Mouse (Mus musculus) cerebellum, adult (tissue): ENCODE data around the gene Brcc3.

Source experiments
- ATAC-seq: cut with Nextera tagmentation; 2 replicates; pipeline ENCODE4 v1.9.2; 2017; ENCODE audit warnings: mild to moderate bottlenecking, moderate library complexity, mixed read lengths; ENCODE audit not compliant: insufficient number of reproducible peaks, low FRiP score, low TSS enrichment

The Brcc3 gene

GRCm38 (mm10) chrX:75415936-75416785 lies at the start of gene Brcc3, which contains the start of the genes Cmc4 and Mtcp1:
Brcc3 (plus strand) TSS chrX:75416628.
Cmc4 (minus strand) TSS chrX:75416584.
Mtcp1 (minus strand) TSS chrX:75416588.
- peak; percentile 100 for ATAC-seq

DNA sequence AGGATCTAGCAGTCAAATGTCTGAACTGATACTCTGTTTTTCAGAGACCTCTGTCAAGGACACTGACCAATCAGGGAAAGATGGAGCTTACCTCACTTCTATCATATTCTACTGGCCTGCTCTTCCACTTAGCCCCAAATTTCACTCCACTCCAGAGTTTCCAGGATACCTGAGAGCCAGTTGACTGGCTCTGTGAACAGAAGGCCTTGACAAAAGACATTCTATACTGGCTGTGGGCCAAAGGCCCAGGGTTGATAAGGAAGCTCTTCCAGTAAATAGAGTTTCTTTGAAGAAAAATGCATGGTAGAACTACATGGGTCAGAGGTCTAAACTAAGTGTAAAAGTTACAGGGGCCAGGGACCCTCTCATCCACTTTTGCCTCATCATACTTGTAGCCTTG lies 46.2 kb upstream of the Brcc3 start:
- ATAC-seq: no peak

- no peak for ATAC-seq
Measured at GRCm38 (mm10) chrX:75372666-75373425, 43.6 kb upstream of the Brcc3 start.

- no peak for ATAC-seq
Measured at GRCm38 (mm10) chrX:75376815-75377214, 39.6 kb upstream of the Brcc3 start.

DNA sequence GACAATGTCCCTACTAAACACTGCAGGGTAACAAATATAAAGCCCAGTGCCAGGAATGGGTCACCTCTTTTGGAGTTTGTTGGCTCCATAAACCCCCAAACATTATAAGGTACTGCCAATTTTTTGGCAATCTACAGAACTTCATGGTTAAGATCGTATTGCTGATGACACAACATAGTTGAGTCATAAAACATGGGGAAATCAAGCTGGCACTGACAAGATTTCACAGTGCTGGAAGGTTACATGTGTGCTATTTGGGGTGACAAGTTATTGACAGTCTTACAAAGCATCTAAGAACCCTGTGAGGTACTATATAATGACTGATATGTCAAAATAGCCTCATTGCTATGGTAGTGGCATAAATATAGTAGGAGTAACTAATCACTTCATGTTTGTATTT lies 35.3 kb upstream of the Brcc3 start:
- no peak for ATAC-seq

DNA sequence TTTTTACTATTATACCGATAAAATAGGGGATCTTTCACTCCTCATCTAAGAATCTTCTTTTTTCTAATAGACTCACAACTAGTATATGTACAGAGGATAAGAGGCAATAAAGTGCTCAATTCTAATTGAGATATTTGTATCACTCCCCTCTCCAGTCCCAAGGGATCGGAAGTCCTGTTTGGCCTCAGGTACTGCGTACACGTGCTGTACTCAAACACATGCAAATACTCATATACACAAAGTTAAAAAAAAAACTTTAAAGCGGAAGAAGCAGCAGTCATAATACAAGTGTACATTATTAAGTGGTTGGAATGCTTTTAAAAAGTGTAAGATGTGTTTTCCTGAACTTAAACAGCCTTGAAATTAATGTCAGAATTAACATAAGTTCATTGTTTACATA lies 34.7 kb upstream of the Brcc3 start:
- ATAC-seq: no peak

- ATAC-seq: peak; percentile 94
Measured at GRCm38 (mm10) chrX:75382195-75382771, 34.1 kb upstream of the Brcc3 start, which contains the start of the genes Fundc2 and F8. Fundc2 (plus strand) TSS chrX:75382399. F8 (minus strand) TSS chrX:75382615.

- ATAC-seq: no peak
Measured at GRCm38 (mm10) chrX:75399471-75399870, 17.0 kb upstream of the Brcc3 start.

DNA sequence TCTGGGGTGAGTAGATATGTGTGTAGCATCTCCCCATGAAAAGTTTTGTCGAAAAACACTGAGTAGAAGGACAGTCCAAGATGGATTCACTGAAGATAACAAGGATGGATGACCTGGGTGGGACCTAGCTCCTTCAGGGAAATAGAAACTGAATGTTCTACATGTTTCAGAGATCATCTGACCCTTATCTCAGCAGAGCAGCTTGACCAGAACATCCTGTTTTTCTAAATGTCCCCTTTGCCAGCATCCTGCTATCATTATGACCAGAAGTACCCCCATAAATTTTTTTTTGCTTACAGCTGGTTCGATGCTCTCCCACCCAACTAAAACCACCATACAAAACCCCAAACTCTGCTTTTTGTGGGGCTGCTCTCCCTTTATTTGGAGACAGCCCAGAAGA lies 13.8 kb upstream of the Brcc3 start:
- no peak for ATAC-seq

- no peak for ATAC-seq
Measured at GRCm38 (mm10) chrX:75403350-75403749, 13.1 kb upstream of the Brcc3 start.

DNA sequence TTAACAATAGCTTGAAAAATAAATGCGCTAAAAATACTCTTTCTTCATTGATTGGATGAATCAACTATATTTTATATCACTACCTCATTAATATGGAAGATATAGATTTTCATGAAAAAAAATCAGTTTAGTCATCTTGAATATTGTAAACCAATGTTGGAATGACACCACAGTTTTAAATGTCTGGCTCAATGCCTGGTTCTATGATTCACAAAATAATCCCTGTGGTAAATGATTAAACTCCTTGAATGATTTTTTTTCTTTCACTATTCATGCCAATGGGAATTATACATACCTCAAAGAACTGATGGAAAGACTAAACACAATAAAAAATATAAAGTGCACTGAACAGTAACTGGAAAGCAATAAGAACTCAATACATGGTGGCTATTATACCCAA lies 6.7 kb upstream of the Brcc3 start:
- no peak for ATAC-seq

- no peak for ATAC-seq
Measured at GRCm38 (mm10) chrX:75454597-75454996, 38.2 kb downstream of the Brcc3 start.

DNA sequence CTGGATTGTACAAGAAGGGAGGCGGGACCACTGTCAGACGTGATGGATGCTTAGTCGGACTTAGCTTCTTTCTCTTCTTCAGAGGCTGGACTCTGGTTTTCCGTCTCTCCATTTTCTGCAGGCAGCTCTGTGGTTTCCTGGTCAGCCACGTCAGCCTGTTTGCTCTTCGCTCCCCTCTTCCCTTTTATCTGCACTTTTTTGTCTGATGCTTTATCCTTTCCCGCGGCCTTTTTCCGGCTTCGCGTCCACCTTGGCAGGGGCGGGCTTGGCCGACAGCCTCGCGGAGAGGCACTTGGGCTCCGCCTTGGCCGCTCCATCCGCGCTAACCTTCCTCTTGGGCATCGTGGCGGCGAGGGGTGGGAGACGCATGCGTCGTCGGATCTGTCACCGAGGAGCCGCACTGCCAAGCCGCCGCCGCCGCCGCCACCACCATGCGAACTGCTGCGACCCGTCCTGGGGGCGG lies 58.8 kb downstream of the Brcc3 start:
- ATAC-seq: peak; percentile 76; the same call in 1 of the 2 replicates

DNA sequence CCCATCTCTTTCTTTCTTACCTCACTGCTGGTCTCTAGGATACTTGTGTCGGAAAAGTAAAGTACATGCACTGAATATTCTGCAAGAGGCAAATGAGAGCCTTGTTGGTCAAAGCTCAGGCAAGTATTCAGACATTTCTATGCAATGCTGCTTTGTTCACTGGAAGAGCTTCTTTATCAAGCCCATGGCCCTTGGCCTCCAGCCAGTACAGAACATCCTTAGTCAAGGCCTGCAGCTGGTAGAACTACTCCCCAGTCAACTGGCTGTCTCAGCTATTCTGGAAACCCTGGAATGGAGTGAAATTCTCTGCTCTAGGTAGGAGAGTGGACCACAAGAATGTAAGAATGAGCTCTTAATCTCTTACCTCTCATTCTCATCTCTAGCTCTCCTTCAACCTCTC lies 73.5 kb downstream of the Brcc3 start:
- ATAC-seq: no peak
